Mouse (Mus musculus) right cerebral cortex, adult 18-20 months (tissue): Measurements from ENCODE around the gene Rbm25.
A peak's percentile ranks its signal among the peaks of the same experiment; 100 is the strongest.

Source experiments
- DNase-seq: peaks from one replicate; pipeline ENCODE4 v3.0.0; 2022; ENCODE audit warnings: mixed read lengths

The Rbm25 gene

GRCm38 (mm10) chr12:83651414-83651813 lies 20.4 kb downstream of the Rbm25 start:
- DNase-seq: no peak

- no peak for DNase-seq
Measured at GRCm38 (mm10) chr12:83685466-83685865, 54.4 kb downstream of the Rbm25 start.

GRCm38 (mm10) chr12:83686575-83687350 lies 55.7 kb downstream of the Rbm25 start:
- no peak for DNase-seq

- peak; percentile 94 for DNase-seq
Measured at GRCm38 (mm10) chr12:83687934-83688315, 56.9 kb downstream of the Rbm25 start, which contains the start of gene Psen1. Psen1 (plus strand) TSS chr12:83688152.

- peak; percentile 57 for DNase-seq
Measured at GRCm38 (mm10) chr12:83688316-83689086, 57.5 kb downstream of the Rbm25 start.

- no peak for DNase-seq
Measured at GRCm38 (mm10) chr12:83689087-83689432, 58.0 kb downstream of the Rbm25 start.

GRCm38 (mm10) chr12:83694011-83694410 lies 63.0 kb downstream of the Rbm25 start:
- no peak for DNase-seq

GRCm38 (mm10) chr12:83694669-83695068 lies 63.6 kb downstream of the Rbm25 start:
- DNase-seq: no peak

- DNase-seq: no peak
Measured at GRCm38 (mm10) chr12:83698637-83699036, 67.6 kb downstream of the Rbm25 start.

GRCm38 (mm10) chr12:83701608-83702007 lies 70.6 kb downstream of the Rbm25 start:
- no peak for DNase-seq

- no peak for DNase-seq
Measured at GRCm38 (mm10) chr12:83702796-83703195, 71.8 kb downstream of the Rbm25 start.

GRCm38 (mm10) chr12:83706951-83707350 lies 75.9 kb downstream of the Rbm25 start:
- no peak for DNase-seq

- no peak for DNase-seq
Measured at GRCm38 (mm10) chr12:83708160-83709092, 77.4 kb downstream of the Rbm25 start.

- no peak for DNase-seq
Measured at GRCm38 (mm10) chr12:83709934-83710333, 78.9 kb downstream of the Rbm25 start.

- peak; percentile 71 for DNase-seq
Measured at GRCm38 (mm10) chr12:83713749-83714148, 82.7 kb downstream of the Rbm25 start.

GRCm38 (mm10) chr12:83716416-83717184 lies 85.6 kb downstream of the Rbm25 start:
- peak; percentile 54 for DNase-seq

GRCm38 (mm10) chr12:83719431-83719830 lies 88.4 kb downstream of the Rbm25 start:
- no peak for DNase-seq

GRCm38 (mm10) chr12:83721281-83721680 lies 90.2 kb downstream of the Rbm25 start:
- DNase-seq: no peak

GRCm38 (mm10) chr12:83723037-83723436 lies 92.0 kb downstream of the Rbm25 start:
- no peak for DNase-seq

GRCm38 (mm10) chr12:83726510-83727308 lies 95.7 kb downstream of the Rbm25 start:
- no peak for DNase-seq

GRCm38 (mm10) chr12:83732225-83732624 lies 101.2 kb downstream of the Rbm25 start:
- no peak for DNase-seq
